Mouse (Mus musculus) lung, postnatal 0 days (tissue): ENCODE measurements around the gene Fam227b. TPM values are rescaled to one million over a fixed set of nuclear protein-coding genes. Genes with fewer than 3 reads are reported as not detected.

ENCODE experiments used
- ATAC-seq: fragments of 200-750 bp; cut with Nextera tagmentation; 2 replicates; pipeline ENCODE4 v1.8.0; 2017; ENCODE audit warnings: moderate library complexity
- DNase-seq: peaks from one replicate; pipeline ENCODE4 v3.0.0-alpha.2; 2016; ENCODE audit warnings: low spot score
- H3K27ac ChIP-seq: fragments of 300-500 bp; sonication (generic); 2 replicates; pipeline ENCODE4 v1.5.1; 2014; ENCODE audit warnings: antibody characterized with exemption, mild to moderate bottlenecking, low read length, mixed read lengths
- H3K27me3 ChIP-seq: fragments of 300-500 bp; sonication (generic); replicated peaks from 2 replicates; pipeline ENCODE4 v1.6.1; 2014; ENCODE audit warnings: low read length, mixed read lengths; ENCODE audit not compliant: insufficient read depth
- H3K36me3 ChIP-seq: fragments of 300-500 bp; sonication (generic); 2 replicates; pipeline ENCODE4 v1.6.1; 2014; ENCODE audit warnings: low read length, mixed read lengths; ENCODE audit not compliant: insufficient read depth
- H3K4me1 ChIP-seq: fragments of 300-500 bp; sonication (generic); 2 replicates; pipeline ENCODE4 v1.6.1; 2014; ENCODE audit warnings: antibody characterized with exemption, low read depth, low read length, mixed read lengths; ENCODE audit not compliant: insufficient read depth
- H3K4me2 ChIP-seq: fragments of 300-500 bp; sonication (generic); replicated peaks from 2 replicates; pipeline ENCODE4 v1.6.1; 2014; ENCODE audit warnings: low read depth, mild to moderate bottlenecking, low read length, moderate library complexity, mixed read lengths
- H3K4me3 ChIP-seq: fragments of 300-500 bp; sonication (generic); 2 replicates; pipeline ENCODE4 v1.5.1; 2014; ENCODE audit warnings: low read depth, low read length
- H3K9ac ChIP-seq: fragments of 300-500 bp; sonication (generic); replicated peaks from 2 replicates; pipeline ENCODE4 v1.6.1; 2014; ENCODE audit warnings: low read depth, mild to moderate bottlenecking
- H3K9me3 ChIP-seq: fragments of 300-500 bp; sonication (generic); 2 replicates; pipeline ENCODE4 v1.6.1; 2016; ENCODE audit warnings: low read length, mixed read lengths
- CTCF ChIP-seq: IDR thresholded peaks from 2 replicates; pipeline ENCODE4 v1.5.1; 2016; ENCODE audit warnings: antibody characterized with exemption, mild to moderate bottlenecking
- EP300 ChIP-seq: IDR thresholded peaks from 2 replicates; pipeline ENCODE4 v1.6.1; 2016; ENCODE audit warnings: antibody characterized with exemption, mild to moderate bottlenecking, control low read depth
- WGBS: fragments of 180-500 bp; shearing (Covaris S2); extraction: QIAGEN DNeasy Blood & Tissue Kit; methylation state at CpG from one replicate; pipeline ENCODE4 v1.1.7; 2014; 5-methylcytosine and 5-hydroxymethylcytosine counted together
- polyA plus RNA-seq: library from polyadenylated mRNA; unstranded; fragments of >200 nt; fragmentation: Nextera tagmentation; extraction: Ambion mirVana; gene quantifications from 2 replicates; pipeline ENCODE4 v1.2.1, GENCODE M21; 2015

The Fam227b gene
- polyA plus RNA-seq, 1 experiment from 2014 or later, result not detected

GRCm38 (mm10) chr2:126064814-126065213 is 87.0 kb downstream of the Fam227b start:
- Histone ChIP-seq H3K4me2 (no peak overlapping the region), H3K4me3 (no peak overlapping the region), H3K36me3 (no peaks in the 10 kb centered on the region), H3K27me3 (no peaks in the 10 kb centered on the region), H3K9me3 (no peaks in the 10 kb centered on the region), H3K4me1 (no peaks in the 10 kb centered on the region), H3K9ac (no peak overlapping the region), H3K27ac (no peak overlapping the region)
- no peak for TF ChIP-seq CTCF
- TF ChIP-seq EP300, result no peak
- 25% methylated on average over 2 of the region's 2 CpGs for WGBS
- DNase-seq, result no peak
- ATAC-seq, result no peak

GRCm38 (mm10) chr2:126062876-126063275 is 88.9 kb downstream of the Fam227b start:
- H3K4me2 ChIP-seq, result no peak overlapping the region
- no peaks in the 10 kb centered on the region for H3K27me3 ChIP-seq
- H3K4me1 ChIP-seq, result no peaks in the 10 kb centered on the region
- 63% methylated on average over 7 of the region's 7 CpGs for WGBS
- H3K9me3 ChIP-seq, result no peaks in the 10 kb centered on the region
- no peak for DNase-seq
- TF ChIP-seq EP300, result no peak
- H3K36me3 ChIP-seq, result no peaks in the 10 kb centered on the region
- ATAC-seq, result no peak
- no peak overlapping the region for H3K27ac ChIP-seq
- H3K9ac ChIP-seq, result no peak overlapping the region
- H3K4me3 ChIP-seq, result no peak overlapping the region

GRCm38 (mm10) chr2:126061037-126061773 is 90.6 kb downstream of the Fam227b start:
- 0 out of 2 replicates have a peak overlapping the region, but pooled peaks have one; percentile 3 for H3K4me2 ChIP-seq
- no peak for TF ChIP-seq CTCF
- no peak for TF ChIP-seq EP300
- no peak overlapping the region for H3K27ac ChIP-seq
- H3K27me3 ChIP-seq, result no peaks in the 10 kb centered on the region
- H3K9me3 ChIP-seq, result no peaks in the 10 kb centered on the region
- DNase-seq (peak; percentile 41), ATAC-seq (peak; percentile 58)
- 51% methylated on average over 17 of the region's 17 CpGs for WGBS
- H3K4me3 ChIP-seq, result no peak overlapping the region
- no peaks in the 10 kb centered on the region for H3K36me3 ChIP-seq
- no peaks in the 10 kb centered on the region for H3K4me1 ChIP-seq
- H3K9ac ChIP-seq, result no peak overlapping the region

GRCm38 (mm10) chr2:126060595-126060994 is 91.2 kb downstream of the Fam227b start:
- Histone ChIP-seq H3K9ac (no peak overlapping the region), H3K27ac (no peak overlapping the region), H3K4me2 (no peak overlapping the region), H3K4me1 (no peaks in the 10 kb centered on the region), H3K36me3 (no peaks in the 10 kb centered on the region), H3K9me3 (no peaks in the 10 kb centered on the region), H3K27me3 (no peaks in the 10 kb centered on the region), H3K4me3 (no peak overlapping the region)
- TF ChIP-seq EP300, result peak; percentile 21; the same call in 1 of the 2 replicates
- TF ChIP-seq CTCF, result no peak
- peak; percentile 87 for ATAC-seq
- DNase-seq, result peak; percentile 84
- WGBS, result 41% methylated on average over 4 of the region's 4 CpGs

DNA sequence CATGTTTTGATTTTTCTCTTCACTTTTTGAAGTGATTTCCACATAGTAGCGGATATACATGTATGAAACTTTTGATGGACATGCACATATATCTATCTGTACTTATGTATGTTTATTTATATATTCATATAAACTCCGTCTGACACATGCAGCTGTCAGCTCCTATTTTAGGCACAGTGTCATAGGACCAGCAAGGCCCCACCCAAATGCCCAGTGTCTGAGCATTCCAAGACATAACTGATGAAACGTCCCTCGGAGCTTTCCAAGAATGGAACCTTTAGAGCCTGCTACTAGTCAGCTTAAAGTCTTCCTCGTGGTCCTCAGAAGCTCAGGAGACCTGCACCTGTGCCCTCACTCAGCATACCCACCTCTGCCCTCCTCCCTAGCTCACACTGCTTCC is 98.1 kb downstream of the Fam227b start:
- DNase-seq, result no peak
- H3K27me3 ChIP-seq, result no peaks in the 10 kb centered on the region
- no peaks in the 10 kb centered on the region for H3K4me1 ChIP-seq
- no peaks in the 10 kb centered on the region for H3K36me3 ChIP-seq
- no peak overlapping the region for H3K9ac ChIP-seq
- no peak overlapping the region for H3K27ac ChIP-seq
- 53% methylated on average over 5 of the region's 5 CpGs for WGBS
- H3K9me3 ChIP-seq, result no peaks in the 10 kb centered on the region
- H3K4me3 ChIP-seq, result no peak overlapping the region
- no peak overlapping the region for H3K4me2 ChIP-seq
- no peak; the same call in 1 of the 2 replicates for ATAC-seq
- no peak for TF ChIP-seq CTCF
- no peak for TF ChIP-seq EP300

DNA sequence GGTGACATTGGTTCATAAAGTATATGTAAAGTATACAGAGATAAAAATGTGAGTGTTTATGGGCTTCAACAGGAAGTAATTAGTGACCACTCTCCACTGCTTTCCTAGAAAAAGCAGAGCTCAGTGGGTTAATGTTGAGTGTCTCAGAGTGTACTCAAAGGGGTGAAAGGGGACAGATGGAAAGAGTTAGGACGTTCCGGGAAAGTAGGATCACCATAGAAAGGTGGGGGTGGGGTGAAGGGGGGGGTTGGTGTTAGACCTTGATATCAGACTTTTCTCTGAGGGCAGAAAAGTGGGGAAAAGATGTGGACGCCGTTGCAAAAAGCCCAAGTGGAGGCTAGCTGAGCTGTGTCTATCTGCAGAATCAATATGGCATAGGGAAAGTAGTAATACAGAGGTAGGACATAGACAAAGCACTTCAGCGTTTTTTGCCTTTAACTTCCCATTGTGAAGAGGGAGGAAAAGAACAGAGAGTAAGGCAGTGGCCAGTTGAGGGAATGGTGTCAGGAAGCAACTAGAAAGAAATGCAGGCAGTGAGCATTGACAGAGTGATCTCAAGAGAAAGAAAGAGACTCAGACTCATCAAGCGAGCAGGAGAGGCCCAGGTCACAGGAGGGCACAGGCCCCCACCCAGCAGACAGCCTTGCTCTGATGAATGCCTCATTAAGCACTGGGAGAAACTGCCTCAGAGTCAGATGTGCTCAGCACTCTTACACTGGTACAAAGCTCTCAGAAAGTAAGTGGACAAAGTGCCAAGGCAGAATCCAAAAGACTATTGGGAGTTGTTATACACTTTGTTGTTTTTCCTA is 98.9 kb downstream of the Fam227b start:
- Histone ChIP-seq H3K9ac (no peak overlapping the region), H3K9me3 (no peaks in the 10 kb centered on the region), H3K4me1 (no peaks in the 10 kb centered on the region), H3K36me3 (no peaks in the 10 kb centered on the region), H3K4me2 (no peak overlapping the region), H3K27me3 (no peaks in the 10 kb centered on the region), H3K27ac (no peak overlapping the region), H3K4me3 (no peak overlapping the region)
- no peak for DNase-seq
- no peak for ATAC-seq
- no peak for TF ChIP-seq CTCF
- TF ChIP-seq EP300, result no peak
- 23% methylated on average over 6 of the region's 6 CpGs for WGBS
